Mouse (Mus musculus) C2C12 (cell line): ENCODE results near the gene Tnfrsf4.

Source experiments
- CTCF ChIP-seq: IDR thresholded peaks from one replicate; pipeline ENCODE4 v1.5.1; 2011; ENCODE audit not compliant: control insufficient read depth, insufficient read depth, insufficient read length
- MAX ChIP-seq: IDR thresholded peaks from one replicate; pipeline ENCODE4 v1.6.1; 2011; ENCODE audit warnings: mild to moderate bottlenecking, control low read depth
- USF1 ChIP-seq: IDR thresholded peaks from one replicate; pipeline ENCODE4 v1.6.1; 2011; ENCODE audit warnings: low read depth, mild to moderate bottlenecking, control low read depth, moderate library complexity

DNA sequence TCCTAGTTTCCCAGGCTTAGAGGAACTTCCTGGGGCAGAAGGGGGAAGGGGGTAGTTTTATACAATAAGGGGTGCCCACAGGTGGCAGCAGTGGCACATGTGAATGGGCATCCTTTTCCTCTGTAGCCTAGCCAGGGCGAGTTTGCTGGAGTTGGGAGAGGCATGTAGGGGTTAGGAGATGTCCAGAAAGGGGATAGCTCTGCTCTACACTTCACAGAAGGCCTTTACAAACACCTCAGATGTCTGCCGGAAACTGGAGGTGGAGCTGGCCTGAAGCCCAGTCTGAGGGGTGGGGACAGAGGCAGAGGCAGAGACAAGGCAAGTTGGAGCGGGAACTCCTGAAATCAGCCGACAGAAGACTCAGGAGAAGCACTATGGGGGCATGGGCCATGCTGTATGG lies 12.4 kb downstream of the Tnfrsf4 start, which contains the start of gene Tnfrsf18:
- TF ChIP-seq CTCF (no peak), USF1 (no peak), MAX (no peak)
